In the genomic region with DNA sequence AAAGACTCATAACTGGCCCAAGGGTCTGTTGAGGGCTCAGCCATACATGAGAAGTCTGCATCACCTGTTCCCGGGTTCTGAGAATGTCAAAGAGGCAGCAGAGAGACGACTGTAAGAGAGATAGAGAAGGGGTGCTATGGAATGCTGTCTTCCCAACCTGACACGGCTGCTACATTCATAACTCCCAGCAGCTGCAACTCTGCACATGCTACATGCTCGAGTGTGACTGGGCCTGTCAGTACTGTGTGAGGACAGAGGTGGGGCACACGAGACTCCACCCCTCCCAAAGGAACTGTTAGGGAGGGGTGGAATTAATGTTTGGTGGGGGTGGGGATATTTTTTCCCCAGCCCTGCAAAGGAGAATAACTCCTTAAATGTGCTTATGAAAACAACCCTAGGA, we compare ENCODE assay signal across 24 mouse cellular contexts. TPM values are rescaled to one million over a fixed set of nuclear protein-coding genes. Genes with fewer than 3 reads are reported as not detected.
DNase-seq lines count a peak whose midpoint lies in the region; ATAC-seq lines count a peak whose summit lies in the region.
"Had no signal": no experiment of that assay in that cellular context is flagged by ENCODE, and none has a peak within 500 bp of the region (broad histone marks: within the 10 kb centered on the region; RNA-seq: fewer than 3 reads in every experiment).

No protein-coding gene starts in this region.

- H3K4me3 ChIP-seq in heart, embryonic 11.5 days (ENCODE audit: low read depth, low read length), result no peak overlapping the region
- no peak overlapping the region for H3K4me3 ChIP-seq in midbrain, embryonic 11.5 days (ENCODE audit: low read depth, low read length)
- no peak overlapping the region for H3K4me3 ChIP-seq in midbrain, embryonic 14.5 days (replicated peaks; ENCODE audit: low read depth, low read length)
- H3K4me3 ChIP-seq in limb, embryonic 15.5 days, result no peak overlapping the region
- H3K4me3 ChIP-seq in hindbrain, embryonic 12.5 days, result no peak overlapping the region
- H3K4me3 ChIP-seq: embryonic facial prominence, embryonic 12.5 days; embryonic facial prominence, embryonic 15.5 days; erythroblast, embryonic 14.5 days; forebrain, embryonic 10.5 days; forebrain, embryonic 12.5 days had no signal

- H3K27me3 ChIP-seq in heart, embryonic 11.5 days (ENCODE audit: control insufficient read depth, insufficient read depth, low read length), result no peaks in the 10 kb centered on the region
- no peaks in the 10 kb centered on the region for H3K27me3 ChIP-seq in midbrain, embryonic 11.5 days (ENCODE audit: control insufficient read depth, insufficient read depth, low read length)
- no peaks in the 10 kb centered on the region for H3K27me3 ChIP-seq in midbrain, embryonic 14.5 days (ENCODE audit: control insufficient read depth, insufficient read depth, low read length)
- no peaks in the 10 kb centered on the region for H3K27me3 ChIP-seq in limb, embryonic 15.5 days
- H3K27me3 ChIP-seq in hindbrain, embryonic 12.5 days, result no peaks in the 10 kb centered on the region
- H3K27me3 ChIP-seq: embryonic facial prominence, embryonic 12.5 days; embryonic facial prominence, embryonic 15.5 days; forebrain, embryonic 12.5 days had no signal

- no peak overlapping the region for H3K4me2 ChIP-seq in heart, embryonic 11.5 days
- no peak overlapping the region for H3K4me2 ChIP-seq in midbrain, embryonic 11.5 days
- no peak overlapping the region for H3K4me2 ChIP-seq in midbrain, embryonic 14.5 days (ENCODE audit: low read length)
- H3K4me2 ChIP-seq in limb, embryonic 15.5 days, result no peak overlapping the region
- no peak overlapping the region for H3K4me2 ChIP-seq in hindbrain, embryonic 12.5 days (replicated peaks)
- H3K4me2 ChIP-seq: embryonic facial prominence, embryonic 12.5 days; embryonic facial prominence, embryonic 15.5 days; forebrain, embryonic 12.5 days had no signal

- no peak overlapping the region for H3K9ac ChIP-seq in heart, embryonic 11.5 days (ENCODE audit: low read depth, low read length)
- no peak overlapping the region for H3K9ac ChIP-seq in midbrain, embryonic 11.5 days (ENCODE audit: low read length)
- no peak overlapping the region for H3K9ac ChIP-seq in midbrain, embryonic 14.5 days (replicated peaks; ENCODE audit: low read length)
- no peak overlapping the region for H3K9ac ChIP-seq in limb, embryonic 15.5 days
- H3K9ac ChIP-seq in hindbrain, embryonic 12.5 days, result no peak overlapping the region
- H3K9ac ChIP-seq: embryonic facial prominence, embryonic 12.5 days; embryonic facial prominence, embryonic 15.5 days; forebrain, embryonic 12.5 days had no signal

- peak; percentile 64 for DNase-seq in heart, adult 11 months
- DNase-seq in midbrain, embryonic 11.5 days (ENCODE audit: low spot score, missing footprints), result peak; percentile 45
- DNase-seq in midbrain, embryonic 14.5 days, result no peak
- DNase-seq: adrenal gland, adult 2 months; adrenal gland, postnatal 10 days; adrenal gland, postnatal 25 days; cerebellum, adult 11 months; cerebellum, adult 18-20 months; cerebellum, adult 8-10 months; cerebellum, adult 9-11 months; cerebellum, postnatal 14 days; cerebellum, postnatal 36 days; embryo, embryonic 11 days had no signal

- no peak for ATAC-seq in heart, embryonic 11.5 days (replicated peaks; ENCODE audit: insufficient number of reproducible peaks, low FRiP score, low TSS enrichment)
- ATAC-seq in midbrain, embryonic 11.5 days (ENCODE audit: low FRiP score), result no peak
- ATAC-seq in midbrain, embryonic 14.5 days (ENCODE audit: low FRiP score, low TSS enrichment), result no peak
- ATAC-seq in limb, embryonic 15.5 days (ENCODE audit: insufficient number of reproducible peaks, low FRiP score, low TSS enrichment, low read depth), result 0 out of 2 replicates have a peak, but pooled peaks have one; percentile 65
- ATAC-seq in frontal cortex, adult (ENCODE audit: low TSS enrichment), result no peak
- ATAC-seq in hindbrain, embryonic 12.5 days (ENCODE audit: low FRiP score), result no peak
- ATAC-seq: forebrain, embryonic 14.5 days; forebrain, embryonic 16.5 days had no signal

- H3K36me3 ChIP-seq in heart, embryonic 11.5 days (ENCODE audit: control insufficient read depth, insufficient read depth, low read length), result no peaks in the 10 kb centered on the region
- H3K36me3 ChIP-seq in midbrain, embryonic 11.5 days (ENCODE audit: control insufficient read depth, insufficient read depth, low read length), result no peaks in the 10 kb centered on the region
- H3K36me3 ChIP-seq in midbrain, embryonic 14.5 days (ENCODE audit: control insufficient read depth, insufficient read depth, low read length), result no peaks in the 10 kb centered on the region
- H3K36me3 ChIP-seq in limb, embryonic 15.5 days, result no peaks in the 10 kb centered on the region
- no peaks in the 10 kb centered on the region for H3K36me3 ChIP-seq in hindbrain, embryonic 12.5 days
- H3K36me3 ChIP-seq: embryonic facial prominence, embryonic 12.5 days; embryonic facial prominence, embryonic 15.5 days; forebrain, embryonic 10.5 days; forebrain, embryonic 12.5 days had no signal

- peaks cover 20% of the 10 kb centered on the region for H3K4me1 ChIP-seq in heart, embryonic 11.5 days (ENCODE audit: control insufficient read depth, insufficient read depth, low read length)
- no peaks in the 10 kb centered on the region for H3K4me1 ChIP-seq in midbrain, embryonic 11.5 days (ENCODE audit: control insufficient read depth, insufficient read depth, low read length)
- no peaks in the 10 kb centered on the region for H3K4me1 ChIP-seq in midbrain, embryonic 14.5 days (ENCODE audit: control insufficient read depth, insufficient read depth, low read length)
- H3K4me1 ChIP-seq in limb, embryonic 15.5 days, result peaks cover 8% of the 10 kb centered on the region; the same call in 1 of the 2 replicates
- no peaks in the 10 kb centered on the region for H3K4me1 ChIP-seq in hindbrain, embryonic 12.5 days
- H3K4me1 ChIP-seq: embryonic facial prominence, embryonic 12.5 days; forebrain, embryonic 10.5 days had no signal

- H3K27ac ChIP-seq in heart, embryonic 11.5 days (ENCODE audit: low read depth, low read length), result no peak overlapping the region
- H3K27ac ChIP-seq in midbrain, embryonic 11.5 days (ENCODE audit: low read depth, low read length), result no peak overlapping the region
- H3K27ac ChIP-seq in midbrain, embryonic 14.5 days (replicated peaks; ENCODE audit: low read depth, low read length), result no peak overlapping the region
- no peak overlapping the region for H3K27ac ChIP-seq in limb, embryonic 15.5 days
- H3K27ac ChIP-seq in hindbrain, embryonic 12.5 days, result no peak overlapping the region
- H3K27ac ChIP-seq: embryonic facial prominence, embryonic 12.5 days; embryonic facial prominence, embryonic 15.5 days; forebrain, embryonic 10.5 days; forebrain, embryonic 12.5 days had no signal

- no peaks in the 10 kb centered on the region for H3K9me3 ChIP-seq in heart, embryonic 11.5 days (replicated peaks; ENCODE audit: control insufficient read depth, low read length)
- H3K9me3 ChIP-seq in midbrain, embryonic 11.5 days (ENCODE audit: control insufficient read depth, low read length), result no peaks in the 10 kb centered on the region
- H3K9me3 ChIP-seq in midbrain, embryonic 14.5 days (ENCODE audit: control insufficient read depth, low read length), result no peaks in the 10 kb centered on the region
- no peaks in the 10 kb centered on the region for H3K9me3 ChIP-seq in limb, embryonic 15.5 days
- no peaks in the 10 kb centered on the region for H3K9me3 ChIP-seq in hindbrain, embryonic 12.5 days (replicated peaks)
- H3K9me3 ChIP-seq: embryonic facial prominence, embryonic 12.5 days; embryonic facial prominence, embryonic 15.5 days; forebrain, embryonic 12.5 days had no signal

- WGBS in heart, embryonic 11.5 days (ENCODE audit: insufficient replicate concordance), result 49% methylated on average over 5 of the region's 5 CpGs
- WGBS in midbrain, embryonic 11.5 days, result 84% methylated on average over 5 of the region's 5 CpGs
- 83% methylated on average over 5 of the region's 5 CpGs for WGBS in midbrain, embryonic 14.5 days
- 51% methylated on average over 5 of the region's 5 CpGs for WGBS in limb, embryonic 15.5 days
- WGBS in hindbrain, embryonic 12.5 days, result 68% methylated on average over 5 of the region's 5 CpGs

RNA-seq across cellular contexts. Expression of a gene that starts 14.5 kb away (rescaled TPM):
- polyA plus RNA-seq in heart, embryonic 11.5 days (2014; fragmentation: Nextera tagmentation; extraction: Ambion mirVana), result 149 and 177 TPM in 2 replicates
- polyA plus RNA-seq in midbrain, embryonic 11.5 days (2014; fragmentation: Nextera tagmentation; extraction: Ambion mirVana), result 194 and 208 TPM in 2 replicates
- polyA plus RNA-seq in midbrain, embryonic 14.5 days (2014; fragmentation: Nextera tagmentation; extraction: Ambion mirVana), result 142 and 183 TPM in 2 replicates
- polyA plus RNA-seq in limb, embryonic 15.5 days (2015; fragmentation: Nextera tagmentation; extraction: Ambion mirVana), result 146 and 157 TPM in 2 replicates
- polyA plus RNA-seq in hindbrain, embryonic 12.5 days (2016; fragmentation: Nextera tagmentation; extraction: Ambion mirVana), result 166 and 167 TPM in 2 replicates
